Mouse (Mus musculus) cortical plate, adult 2 months (tissue): ENCODE measurements around the gene Gm10775. TPM values are rescaled to one million over a fixed set of nuclear protein-coding genes. Genes with fewer than 3 reads are reported as not detected.

Experiments used
- H3K27ac ChIP-seq: fragments of 200-500 bp; 2 replicates; pipeline ENCODE4 v1.5.1; 2012; ENCODE audit warnings: low read length, control low read depth, inconsistent platforms; ENCODE audit not compliant: insufficient read depth
- H3K4me1 ChIP-seq: fragments of 200-500 bp; 2 replicates; pipeline ENCODE4 v1.6.1; 2011; ENCODE audit warnings: low read length; ENCODE audit not compliant: control insufficient read depth, insufficient read depth
- H3K4me3 ChIP-seq: fragments of 200-500 bp; 2 replicates; pipeline ENCODE4 v1.5.1; 2011; ENCODE audit warnings: mild to moderate bottlenecking, low read length, control low read depth; ENCODE audit not compliant: insufficient read depth
- CTCF ChIP-seq: fragments of 200-500 bp; IDR thresholded peaks from 2 replicates; pipeline ENCODE4 v1.5.1; 2011; ENCODE audit warnings: mild to moderate bottlenecking, control low read depth, low read length; ENCODE audit not compliant: insufficient read depth; ENCODE audit errors: extremely low read depth
- POLR2A ChIP-seq: fragments of 200-500 bp; IDR thresholded peaks from 2 replicates; pipeline ENCODE4 v1.6.1; 2011; ENCODE audit warnings: mild to moderate bottlenecking, low read length, control low read depth; ENCODE audit not compliant: insufficient read depth; ENCODE audit errors: extremely low read depth
- polyA plus RNA-seq: library from polyadenylated mRNA; depleted of rRNA; stranded (reverse); fragments of >200 nt; gene quantifications from 2 replicates; pipeline ENCODE4 v1.2.3, GENCODE M21; 2012; rRNA removed

Gm10775 gene
- 0.73 and 0.87 TPM in 2 replicates for polyA plus RNA-seq

GRCm38 (mm10) chr13:65259239-65259638 is at the start of gene Gm10775:
Gene Gm10775, plus strand, starts transcription at chr13:65259539.
- TF ChIP-seq CTCF, result no peak
- no peak for TF ChIP-seq POLR2A
- peak within 1 kb of the TSS; percentile 31 for H3K4me3 ChIP-seq
- H3K27ac ChIP-seq, result no peak within 1 kb of the TSS
- H3K4me1 ChIP-seq, result no peaks in the 10 kb centered on the region

- Histone ChIP-seq H3K27ac (no peak overlapping the region), H3K4me3 (no peak overlapping the region), H3K4me1 (no peaks in the 10 kb centered on the region)
- TF ChIP-seq CTCF (no peak), POLR2A (no peak)
Measured at GRCm38 (mm10) chr13:65225945-65226344, 33.4 kb upstream of the Gm10775 start.

GRCm38 (mm10) chr13:65226657-65227056 is 32.7 kb upstream of the Gm10775 start:
- no peak overlapping the region for H3K4me3 ChIP-seq
- H3K27ac ChIP-seq, result no peak overlapping the region
- TF ChIP-seq POLR2A (no peak), CTCF (no peak)
- no peaks in the 10 kb centered on the region for H3K4me1 ChIP-seq

GRCm38 (mm10) chr13:65237211-65237610 is 22.1 kb upstream of the Gm10775 start:
- H3K27ac ChIP-seq, result no peak overlapping the region
- H3K4me3 ChIP-seq, result no peak overlapping the region
- no peaks in the 10 kb centered on the region for H3K4me1 ChIP-seq
- TF ChIP-seq CTCF (no peak), POLR2A (no peak)

- peak overlapping the region; percentile 80 for H3K27ac ChIP-seq
- peak overlapping the region; percentile 51 for H3K4me3 ChIP-seq
- no peaks in the 10 kb centered on the region for H3K4me1 ChIP-seq
- TF ChIP-seq CTCF, result no peak
- TF ChIP-seq POLR2A, result peak; percentile 94
Measured at GRCm38 (mm10) chr13:65240509-65241098, 18.7 kb upstream of the Gm10775 start.

GRCm38 (mm10) chr13:65241099-65241626 is 18.2 kb upstream of the Gm10775 start:
- TF ChIP-seq POLR2A (peak; percentile 51; the same call in 1 of the 2 replicates), CTCF (no peak)
- Histone ChIP-seq H3K4me3 (peak overlapping the region; percentile 51), H3K27ac (peak overlapping the region; percentile 80), H3K4me1 (no peaks in the 10 kb centered on the region)

GRCm38 (mm10) chr13:65241627-65242318 is 17.6 kb upstream of the Gm10775 start:
- Histone ChIP-seq H3K4me1 (no peaks in the 10 kb centered on the region), H3K27ac (no peak overlapping the region), H3K4me3 (peak overlapping the region; percentile 51)
- TF ChIP-seq CTCF (no peak), POLR2A (no peak)

GRCm38 (mm10) chr13:65242319-65242787 is 17.0 kb upstream of the Gm10775 start:
- no peak for TF ChIP-seq CTCF
- TF ChIP-seq POLR2A, result no peak
- Histone ChIP-seq H3K27ac (no peak overlapping the region), H3K4me1 (no peaks in the 10 kb centered on the region), H3K4me3 (peak overlapping the region; percentile 51)

GRCm38 (mm10) chr13:65243273-65243672 is 16.1 kb upstream of the Gm10775 start:
- TF ChIP-seq POLR2A (no peak), CTCF (0 out of 2 replicates have a peak, but pooled peaks have one; percentile 0)
- Histone ChIP-seq H3K4me3 (no peak overlapping the region), H3K4me1 (no peaks in the 10 kb centered on the region), H3K27ac (no peak overlapping the region)
